Mouse (Mus musculus): ENCODE measurements around the gene Susd2.

- TF ChIP-seq CTCF (IDR thresholded peaks at IDR 0.05) (no peak), POLR2A (IDR thresholded peaks at IDR 0.05; ENCODE audit: insufficient read depth, low read depth, low read length) (no peak), EP300 (IDR thresholded peaks at IDR 0.05; ENCODE audit: insufficient read depth, low read depth, low read length) (no peak)
Observed at GRCm38 (mm10) chr10:75637711-75638110, 6.1 kb downstream of the Susd2 start.

Measured in heart, adult 2 months (tissue).